Mouse (Mus musculus): ENCODE measurements around the gene Usp49. TPM values are rescaled to one million over a fixed set of nuclear protein-coding genes. Genes with fewer than 3 reads are reported as not detected.

Usp49 gene
- polyA plus RNA-seq, 1 experiment from 2014 or later: 10.5 TPM

DNA sequence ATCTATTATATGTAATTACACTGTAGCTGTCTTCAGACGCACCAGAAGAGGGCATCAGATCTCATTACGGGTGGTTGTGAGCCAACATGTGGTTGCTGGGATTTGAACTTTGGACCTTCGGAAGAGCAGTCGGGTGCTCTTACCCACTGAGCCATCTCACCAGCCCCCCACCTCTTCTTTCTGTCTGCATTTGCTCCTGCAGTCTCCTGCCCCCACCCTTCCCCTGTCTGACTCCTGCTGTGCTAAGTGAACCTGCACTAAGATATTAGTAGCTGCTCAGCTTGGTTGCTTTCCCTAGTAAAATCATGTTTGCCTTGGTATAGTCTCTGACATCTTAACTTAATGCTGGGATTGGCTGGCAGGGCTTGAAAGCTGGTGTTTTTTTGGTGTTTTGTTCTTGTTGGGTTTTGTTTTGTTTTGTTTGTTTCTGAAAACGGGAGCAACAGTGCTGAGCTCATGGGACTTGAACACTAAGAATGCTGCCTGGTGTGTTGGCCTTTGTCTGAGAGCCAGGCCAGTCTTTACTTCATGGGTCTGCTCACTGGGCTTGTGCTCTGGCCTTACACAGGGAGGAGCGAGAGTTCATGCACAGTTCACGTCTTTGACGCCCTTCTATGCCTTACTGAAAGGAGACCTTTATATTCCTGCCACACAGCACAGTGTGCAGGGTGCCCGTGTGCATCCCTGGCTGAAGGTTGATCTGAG, 32.7 kb downstream of the Usp49 start:
- ATAC-seq (ENCODE audit: low FRiP score): peak; percentile 40; the same call in 1 of the 2 replicates
- H3K4me1 ChIP-seq: peaks cover 6% of the 10 kb centered on the region; the same call in 1 of the 2 replicates
- H3K9ac ChIP-seq: no peak overlapping the region
- H3K4me2 ChIP-seq (replicated peaks): no peak overlapping the region
- no peak overlapping the region for H3K4me3 ChIP-seq
- no peaks in the 10 kb centered on the region for H3K9me3 ChIP-seq (replicated peaks)
- H3K27me3 ChIP-seq: no peaks in the 10 kb centered on the region
- peak overlapping the region; percentile 26; the same call in 1 of the 2 replicates for H3K27ac ChIP-seq
- H3K36me3 ChIP-seq: peaks cover 7% of the 10 kb centered on the region
- 30% methylated on average over 9 of the region's 9 CpGs for WGBS

GRCm38 (mm10) chr17:47664474-47664873, 34.0 kb downstream of the Usp49 start:
- Histone ChIP-seq H3K27ac (no peak overlapping the region), H3K36me3 (peaks cover 5% of the 10 kb centered on the region), H3K4me1 (peaks cover 6% of the 10 kb centered on the region; the same call in 1 of the 2 replicates), H3K4me3 (no peak overlapping the region), H3K4me2 (replicated peaks) (no peak overlapping the region), H3K27me3 (no peaks in the 10 kb centered on the region), H3K9me3 (replicated peaks) (no peaks in the 10 kb centered on the region), H3K9ac (no peak overlapping the region)
- 83% methylated on average over 7 of the region's 7 CpGs for WGBS
- no peak for ATAC-seq (ENCODE audit: low FRiP score)

DNA sequence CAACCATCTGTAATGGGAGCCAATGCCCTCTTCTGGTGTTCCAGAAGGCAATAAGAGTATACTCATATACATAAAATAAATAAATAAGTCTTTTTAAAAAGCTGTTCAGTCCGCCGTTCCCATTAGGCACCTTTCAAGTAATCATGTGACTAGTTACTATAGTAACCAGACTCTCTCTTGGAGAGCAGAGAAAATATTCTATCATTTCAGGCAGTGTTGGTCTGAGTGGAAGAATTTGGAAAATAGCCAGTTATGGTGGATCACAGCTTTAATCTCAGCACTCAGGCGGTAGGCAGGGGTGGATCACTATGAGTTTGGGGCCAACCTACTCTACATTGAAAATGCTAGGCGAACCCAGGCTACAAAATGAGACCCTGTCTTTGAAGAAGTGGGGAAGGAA, 38.7 kb downstream of the Usp49 start:
- H3K4me2 ChIP-seq (replicated peaks): no peak overlapping the region
- H3K36me3 ChIP-seq: no peaks in the 10 kb centered on the region
- H3K9me3 ChIP-seq (replicated peaks): no peaks in the 10 kb centered on the region
- peaks cover 18% of the 10 kb centered on the region for H3K4me1 ChIP-seq
- H3K4me3 ChIP-seq: no peak overlapping the region
- H3K9ac ChIP-seq: no peak overlapping the region
- H3K27ac ChIP-seq: no peak overlapping the region
- ATAC-seq (ENCODE audit: low FRiP score): no peak
- peaks cover 27% of the 10 kb centered on the region for H3K27me3 ChIP-seq
- 67% methylated on average over 4 of the region's 4 CpGs for WGBS

DNA sequence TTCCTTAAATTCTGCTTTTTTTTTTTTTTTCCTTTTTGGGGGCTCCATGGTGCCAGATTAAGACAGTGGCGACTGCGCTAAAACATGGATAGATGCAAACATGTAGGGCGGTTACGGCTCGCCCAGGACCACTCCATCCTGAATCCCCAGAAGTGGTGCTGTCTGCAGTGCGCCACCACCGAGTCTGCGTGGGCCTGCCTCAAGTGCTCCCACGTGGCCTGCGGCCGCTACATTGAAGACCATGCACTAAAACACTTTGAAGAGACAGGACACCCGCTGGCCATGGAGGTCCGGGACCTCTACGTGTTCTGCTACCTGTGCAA, 41.5 kb downstream of the Usp49 start:
- Histone ChIP-seq H3K27ac (no peak overlapping the region), H3K4me1 (peaks cover 18% of the 10 kb centered on the region), H3K27me3 (peaks cover 27% of the 10 kb centered on the region), H3K9ac (peak overlapping the region; percentile 58), H3K36me3 (peaks cover 15% of the 10 kb centered on the region), H3K9me3 (replicated peaks) (no peaks in the 10 kb centered on the region), H3K4me3 (peak overlapping the region; percentile 36), H3K4me2 (replicated peaks) (peak overlapping the region; percentile 72)
- 7% methylated on average over 14 of the region's 14 CpGs for WGBS
- ATAC-seq (ENCODE audit: low FRiP score): peak; percentile 38

GRCm38 (mm10) chr17:47672311-47673111, 42.0 kb downstream of the Usp49 start:
- ATAC-seq (ENCODE audit: low FRiP score): peak; percentile 73
- 4% methylated on average over 64 of the region's 68 CpGs for WGBS
- Histone ChIP-seq H3K27ac (0 out of 2 replicates have a peak overlapping the region, but pooled peaks have one; percentile 32), H3K4me2 (replicated peaks) (peak overlapping the region; percentile 72), H3K27me3 (peaks cover 27% of the 10 kb centered on the region), H3K36me3 (peaks cover 15% of the 10 kb centered on the region), H3K9ac (peak overlapping the region; percentile 58), H3K4me3 (peak overlapping the region; percentile 36), H3K9me3 (replicated peaks) (no peaks in the 10 kb centered on the region), H3K4me1 (peaks cover 18% of the 10 kb centered on the region)

DNA sequence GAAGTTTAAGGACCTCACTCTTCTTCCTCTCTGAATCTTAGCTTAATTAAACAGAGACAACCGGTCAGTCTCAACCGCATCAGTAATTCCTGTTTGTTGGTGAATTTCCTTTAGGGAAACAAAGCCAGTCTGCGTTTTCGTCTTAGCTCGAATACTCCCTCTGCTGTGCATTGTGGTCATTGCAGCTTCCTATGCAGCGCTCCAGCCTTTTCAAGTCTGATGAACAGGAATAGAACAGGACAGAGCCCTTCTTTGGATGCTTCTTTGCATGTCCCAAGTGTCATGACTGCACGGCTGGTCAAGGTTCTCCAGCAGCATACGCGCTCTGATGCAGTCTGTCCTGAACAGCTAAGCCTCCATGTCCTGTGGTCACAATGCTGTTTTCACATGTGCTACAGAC, 46.1 kb downstream of the Usp49 start:
- Histone ChIP-seq H3K4me1 (peaks cover 18% of the 10 kb centered on the region), H3K9me3 (replicated peaks) (no peaks in the 10 kb centered on the region), H3K9ac (no peak overlapping the region), H3K4me3 (no peak overlapping the region), H3K4me2 (replicated peaks) (no peak overlapping the region), H3K36me3 (peaks cover 47% of the 10 kb centered on the region), H3K27ac (peak overlapping the region; percentile 48; the same call in 1 of the 2 replicates), H3K27me3 (peaks cover 18% of the 10 kb centered on the region)
- WGBS: 20% methylated on average over 9 of the region's 9 CpGs
- no peak for ATAC-seq (ENCODE audit: low FRiP score)

DNA sequence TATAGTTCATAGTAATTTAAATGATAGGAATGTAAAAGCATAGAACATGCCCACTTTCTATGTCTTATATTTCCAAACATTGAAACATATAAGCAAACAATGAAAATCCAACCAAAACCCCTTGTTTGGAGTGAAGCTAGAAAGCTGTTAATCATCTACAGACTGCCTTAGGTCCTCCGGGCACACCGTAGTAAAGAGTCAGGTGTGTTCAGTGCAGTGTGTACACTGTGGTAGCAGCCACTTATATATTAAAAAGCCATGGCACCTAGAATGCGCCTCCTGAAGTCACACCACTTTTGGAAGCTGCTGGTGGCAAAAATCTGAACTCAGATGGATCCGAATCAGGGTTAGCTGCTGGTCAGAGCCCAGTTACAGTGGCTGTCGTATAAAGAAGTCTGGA, 47.7 kb downstream of the Usp49 start:
- 91% methylated on average over 5 of the region's 5 CpGs for WGBS
- H3K4me3 ChIP-seq: no peak overlapping the region
- H3K27ac ChIP-seq: no peak overlapping the region
- peaks cover 4% of the 10 kb centered on the region; the same call in 1 of the 2 replicates for H3K27me3 ChIP-seq
- ATAC-seq (ENCODE audit: low FRiP score): no peak
- peaks cover 63% of the 10 kb centered on the region for H3K36me3 ChIP-seq
- no peaks in the 10 kb centered on the region for H3K9me3 ChIP-seq (replicated peaks)
- H3K9ac ChIP-seq: no peak overlapping the region
- H3K4me1 ChIP-seq: peaks cover 4% of the 10 kb centered on the region; the same call in 1 of the 2 replicates
- H3K4me2 ChIP-seq (replicated peaks): no peak overlapping the region

GRCm38 (mm10) chr17:47678702-47679101, 48.2 kb downstream of the Usp49 start:
- H3K4me3 ChIP-seq: no peak overlapping the region
- H3K27me3 ChIP-seq: no peaks in the 10 kb centered on the region
- no peak overlapping the region for H3K9ac ChIP-seq
- 89% methylated on average over 5 of the region's 5 CpGs for WGBS
- no peaks in the 10 kb centered on the region for H3K9me3 ChIP-seq (replicated peaks)
- no peak overlapping the region for H3K27ac ChIP-seq
- no peak overlapping the region for H3K4me2 ChIP-seq (replicated peaks)
- no peaks in the 10 kb centered on the region for H3K4me1 ChIP-seq
- no peak for ATAC-seq (ENCODE audit: low FRiP score)
- peaks cover 68% of the 10 kb centered on the region for H3K36me3 ChIP-seq

DNA sequence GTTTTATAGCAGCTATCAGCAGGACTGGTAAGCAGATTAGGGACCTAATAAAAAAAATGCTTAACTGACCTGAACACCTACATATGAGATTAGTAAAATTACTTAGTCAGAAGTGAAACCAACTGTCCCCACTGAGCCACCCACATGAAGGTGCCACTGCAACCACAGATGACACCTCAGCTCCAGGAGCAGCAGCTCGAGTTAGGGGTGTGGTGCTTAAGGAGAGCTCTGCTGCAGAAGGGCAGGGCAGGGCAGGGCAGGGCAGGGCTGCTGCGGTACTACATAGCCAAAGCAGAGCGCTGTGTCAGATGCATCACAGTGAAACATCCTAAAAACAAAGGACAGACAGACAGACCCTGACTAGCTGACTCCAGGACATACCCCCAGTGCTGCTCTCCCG, 52.3 kb downstream of the Usp49 start:
- no peak overlapping the region for H3K27ac ChIP-seq
- ATAC-seq (ENCODE audit: low FRiP score): no peak
- peaks cover 12% of the 10 kb centered on the region for H3K4me1 ChIP-seq
- H3K36me3 ChIP-seq: peaks cover 79% of the 10 kb centered on the region
- no peak overlapping the region for H3K9ac ChIP-seq
- no peaks in the 10 kb centered on the region for H3K9me3 ChIP-seq (replicated peaks)
- no peaks in the 10 kb centered on the region for H3K27me3 ChIP-seq
- no peak overlapping the region for H3K4me3 ChIP-seq
- 79% methylated on average over 4 of the region's 4 CpGs for WGBS
- no peak overlapping the region for H3K4me2 ChIP-seq (replicated peaks)

- ATAC-seq (ENCODE audit: low FRiP score): peak; percentile 91
- no peaks in the 10 kb centered on the region for H3K9me3 ChIP-seq (replicated peaks)
- WGBS: 1% methylated on average over 70 of the region's 70 CpGs
- H3K9ac ChIP-seq: peak overlapping the region; percentile 88
- H3K4me1 ChIP-seq: peaks cover 18% of the 10 kb centered on the region
- H3K36me3 ChIP-seq: peaks cover 36% of the 10 kb centered on the region
- peak overlapping the region; percentile 87 for H3K27ac ChIP-seq
- H3K4me3 ChIP-seq: peak overlapping the region; percentile 73
- peak overlapping the region; percentile 96 for H3K4me2 ChIP-seq (replicated peaks)
- 0 out of 2 replicates have a peak, but pooled peaks cover 4% of the 10 kb centered on the region for H3K27me3 ChIP-seq
Observed at GRCm38 (mm10) chr17:47687409-47688343, 57.2 kb downstream of the Usp49 start.

- Histone ChIP-seq H3K4me3 (peak within 1 kb of the TSS; percentile 73), H3K27ac (peak within 1 kb of the TSS; percentile 87), H3K27me3 (peaks cover 4% of the 10 kb centered on the region; the same call in 1 of the 2 replicates), H3K4me2 (replicated peaks) (peak within 1 kb of the TSS; percentile 96), H3K9me3 (replicated peaks) (no peaks in the 10 kb centered on the region), H3K9ac (peak within 1 kb of the TSS; percentile 88), H3K4me1 (peaks cover 18% of the 10 kb centered on the region), H3K36me3 (peaks cover 31% of the 10 kb centered on the region)
- ATAC-seq (ENCODE audit: low FRiP score): no peak
- 1% methylated on average over 9 of the region's 9 CpGs for WGBS
Observed at GRCm38 (mm10) chr17:47688344-47688607, 57.8 kb downstream of the Usp49 start, which contains the start of gene Tomm6. TSS of gene Tomm6 (minus strand) at chr17:47688386.

All from hindbrain, embryonic 12.5 days (tissue).